Mouse (Mus musculus) heart, postnatal 0 days (tissue): Measurements from ENCODE around the gene Fut8. TPM values are rescaled to one million over a fixed set of nuclear protein-coding genes. Genes with fewer than 3 reads are reported as not detected.
A peak's percentile ranks its signal among the peaks of the same experiment; 100 is the strongest.

Source experiments
- ATAC-seq: fragments of 200-750 bp; cut with Nextera tagmentation; 2 replicates; pipeline ENCODE4 v1.8.0; 2017; ENCODE audit warnings: low read depth, moderate number of reproducible peaks, moderate library complexity; ENCODE audit not compliant: insufficient read depth
- DNase-seq: peaks from one replicate; pipeline ENCODE4 v3.0.0-alpha.2; 2016; ENCODE audit warnings: low spot score
- H3K27ac ChIP-seq: fragments of 300-500 bp; sonication (generic); 2 replicates; pipeline ENCODE4 v1.5.1; 2014; ENCODE audit warnings: low read depth, mild to moderate bottlenecking
- H3K27me3 ChIP-seq: fragments of 300-500 bp; sonication (generic); 2 replicates; pipeline ENCODE4 v1.6.1; 2014; ENCODE audit warnings: low read length, mixed read lengths; ENCODE audit not compliant: control insufficient read depth, insufficient read depth
- H3K36me3 ChIP-seq: fragments of 300-500 bp; sonication (generic); replicated peaks from 2 replicates; pipeline ENCODE4 v1.6.1; 2014; ENCODE audit warnings: low read length, mixed read lengths; ENCODE audit not compliant: control insufficient read depth, insufficient read depth
- H3K4me1 ChIP-seq: fragments of 300-500 bp; sonication (generic); 2 replicates; pipeline ENCODE4 v1.6.1; 2014; ENCODE audit warnings: antibody characterized with exemption; ENCODE audit not compliant: control insufficient read depth, insufficient read depth
- H3K4me2 ChIP-seq: fragments of 300-500 bp; sonication (generic); 2 replicates; pipeline ENCODE4 v1.6.1; 2014; ENCODE audit warnings: low read depth, mild to moderate bottlenecking, low read length, moderate library complexity
- H3K4me3 ChIP-seq: fragments of 300-500 bp; sonication (generic); 2 replicates; pipeline ENCODE4 v1.5.1; 2014; ENCODE audit warnings: low read depth, low read length
- H3K9ac ChIP-seq: fragments of 300-500 bp; sonication (generic); replicated peaks from 2 replicates; pipeline ENCODE4 v1.6.1; 2014; ENCODE audit warnings: low read depth, low read length, mixed read lengths
- H3K9me3 ChIP-seq: fragments of 300-500 bp; sonication (generic); replicated peaks from 2 replicates; pipeline ENCODE4 v1.6.1; 2016; ENCODE audit warnings: low read length; ENCODE audit not compliant: control insufficient read depth
- CTCF ChIP-seq: IDR thresholded peaks from 2 replicates; pipeline ENCODE4 v1.5.1; 2016; ENCODE audit warnings: antibody characterized with exemption, control low read depth, low read depth
- EP300 ChIP-seq: IDR thresholded peaks from 2 replicates; pipeline ENCODE4 v1.6.1; 2016; ENCODE audit warnings: antibody characterized with exemption, low read depth
- WGBS: fragments of 180-500 bp; shearing (Covaris S2); extraction: QIAGEN DNeasy Blood & Tissue Kit; methylation state at CpG from one replicate; pipeline ENCODE4 v1.1.7; 2014; 5-methylcytosine and 5-hydroxymethylcytosine counted together
- polyA plus RNA-seq: library from polyadenylated mRNA; unstranded; fragments of >200 nt; fragmentation: Nextera tagmentation; extraction: Ambion mirVana; gene quantifications from 2 replicates; pipeline ENCODE4 v1.2.1, GENCODE M21; 2015
- total RNA-seq: library from RNA; depleted of rRNA; stranded (reverse); fragments of >200 nt; gene quantifications from 2 replicates; pipeline ENCODE4 v1.2.3, GENCODE M21; 2014; ENCODE audit warnings: low replicate concordance

The Fut8 gene
- total and polyA plus RNA-seq, 2 experiments from 2014 or later = 11.1 to 20.2 TPM

DNA sequence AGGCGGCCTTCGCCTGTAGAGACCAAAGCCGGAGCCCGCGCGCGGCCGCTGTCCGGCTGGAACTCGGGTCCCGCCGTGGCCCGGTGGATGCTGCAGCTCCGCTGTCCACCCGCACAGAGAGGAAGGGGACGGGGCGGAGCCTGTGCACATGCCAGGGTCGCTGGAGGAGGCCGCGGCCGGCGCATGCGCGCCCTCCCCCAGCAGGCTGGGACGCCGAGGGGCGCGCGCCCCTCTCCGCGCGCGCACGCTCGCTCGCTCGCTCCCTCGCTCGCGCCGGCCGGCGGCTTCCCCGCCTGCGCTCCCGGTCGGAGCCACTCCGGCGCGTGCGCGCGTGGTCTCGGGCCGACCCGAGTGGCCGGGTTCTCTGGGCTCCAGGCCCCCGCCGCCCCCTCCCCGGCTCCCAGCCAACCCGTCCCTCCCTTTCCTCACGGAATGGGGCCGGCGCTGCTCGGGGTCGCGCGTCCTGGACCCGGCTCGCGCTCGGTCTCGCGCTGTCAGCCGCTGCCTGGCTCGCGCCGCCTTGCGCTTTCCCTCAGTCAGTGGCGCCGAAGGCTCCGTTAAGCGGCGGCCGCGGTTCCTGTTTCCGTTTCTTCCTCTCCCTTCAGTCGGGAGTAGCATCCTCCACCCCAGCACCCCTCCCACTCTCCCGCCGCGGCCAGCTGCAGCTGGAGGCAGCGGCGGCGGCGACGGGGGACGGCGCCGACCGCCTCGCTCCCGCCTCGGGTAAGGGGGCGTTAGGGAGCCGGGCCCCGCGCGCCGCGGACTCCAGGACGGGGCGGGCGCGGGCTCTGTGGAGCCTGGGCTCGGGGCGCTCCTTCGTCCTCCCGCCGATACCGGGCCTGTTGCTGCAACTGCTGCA, 835 bp downstream of the Fut8 start:
- TF ChIP-seq CTCF (peak; percentile 16; the same call in 1 of the 2 replicates), EP300 (no peak)
- WGBS = under 1% methylated on average over 96 of the region's 120 CpGs

DNA sequence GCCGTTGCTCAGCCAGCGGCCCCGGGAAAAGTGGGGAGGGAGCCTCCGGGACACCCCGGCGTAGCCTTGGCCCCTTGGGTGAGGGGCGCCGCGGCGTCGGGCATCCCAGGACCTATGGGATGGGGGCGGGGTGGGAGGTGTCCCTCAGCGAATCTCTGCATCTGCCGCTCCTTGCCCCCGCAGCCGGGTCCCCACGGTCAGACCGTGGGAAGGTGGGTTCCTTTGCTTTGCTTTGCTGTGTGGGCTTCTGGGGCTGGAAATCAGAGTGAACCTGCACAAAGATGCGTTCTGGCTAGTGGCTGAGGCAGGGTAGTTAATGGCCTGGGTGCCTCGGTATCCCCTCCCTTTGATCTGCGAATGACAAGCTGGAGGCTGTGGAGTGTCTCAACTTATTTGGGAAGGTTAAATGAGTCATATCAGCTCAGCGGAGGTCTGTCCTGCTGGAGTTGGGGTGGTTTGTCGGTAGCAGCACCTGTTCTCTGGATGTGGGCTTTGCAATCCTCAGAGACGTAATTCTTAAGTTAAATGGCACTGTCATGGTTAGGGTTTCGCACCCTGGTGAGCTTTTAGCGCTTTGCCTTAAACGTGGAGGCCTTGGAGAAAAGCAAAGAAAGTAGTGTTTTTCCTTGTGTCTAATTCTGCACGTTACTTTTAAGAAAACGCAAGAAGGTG, 1.6 kb downstream of the Fut8 start:
- H3K4me2 ChIP-seq = peak overlapping the region; percentile 97
- DNase-seq (no peak), ATAC-seq (no peak)
- H3K9ac ChIP-seq = peak overlapping the region; percentile 85
- no peaks in the 10 kb centered on the region for H3K4me1 ChIP-seq
- peak overlapping the region; percentile 91 for H3K4me3 ChIP-seq
- H3K27ac ChIP-seq = peak overlapping the region; percentile 96
- TF ChIP-seq EP300 = no peak
- no peak for TF ChIP-seq CTCF
- 2% methylated on average over 28 of the region's 29 CpGs for WGBS
- H3K9me3 ChIP-seq = no peaks in the 10 kb centered on the region
- H3K36me3 ChIP-seq = no peaks in the 10 kb centered on the region
- no peaks in the 10 kb centered on the region for H3K27me3 ChIP-seq

More for the DNA sequence above, 835 bp downstream of the Fut8 start:
- ATAC-seq (peak; percentile 97), DNase-seq (peak; percentile 91)
- Histone ChIP-seq H3K4me2 (peak overlapping the region; percentile 97), H3K27me3 (no peaks in the 10 kb centered on the region), H3K9me3 (no peaks in the 10 kb centered on the region), H3K9ac (peak overlapping the region; percentile 85), H3K27ac (peak overlapping the region; percentile 96), H3K4me1 (no peaks in the 10 kb centered on the region), H3K36me3 (no peaks in the 10 kb centered on the region), H3K4me3 (peak overlapping the region; percentile 91)

DNA sequence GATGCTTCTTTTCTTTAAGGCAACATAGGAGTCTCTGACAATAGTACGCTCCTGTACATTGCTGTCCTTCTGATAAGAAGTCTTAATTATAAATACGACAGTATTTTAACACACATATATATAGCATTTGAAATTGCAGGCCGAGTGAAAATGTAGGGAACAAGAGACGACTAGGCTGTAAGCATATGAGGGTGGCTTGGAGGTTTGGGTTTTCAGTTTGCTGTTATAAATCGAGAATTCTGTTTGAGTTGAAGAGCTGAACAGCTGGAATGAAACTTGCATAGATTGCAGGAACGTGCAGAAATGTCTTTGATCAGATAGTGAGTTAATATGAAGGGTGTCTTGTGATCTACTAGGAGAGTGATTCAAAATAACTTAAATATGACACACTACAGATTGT, 2.4 kb downstream of the Fut8 start:
- Histone ChIP-seq H3K9ac (no peak overlapping the region), H3K9me3 (no peaks in the 10 kb centered on the region), H3K4me2 (peak overlapping the region; percentile 31; the same call in 1 of the 2 replicates), H3K27me3 (no peaks in the 10 kb centered on the region), H3K36me3 (no peaks in the 10 kb centered on the region), H3K4me3 (no peak overlapping the region), H3K27ac (no peak overlapping the region), H3K4me1 (no peaks in the 10 kb centered on the region)
- ATAC-seq = no peak
- no peak for DNase-seq
- TF ChIP-seq CTCF (no peak), EP300 (no peak)
- 52% methylated on average over 6 of the region's 6 CpGs for WGBS

DNA sequence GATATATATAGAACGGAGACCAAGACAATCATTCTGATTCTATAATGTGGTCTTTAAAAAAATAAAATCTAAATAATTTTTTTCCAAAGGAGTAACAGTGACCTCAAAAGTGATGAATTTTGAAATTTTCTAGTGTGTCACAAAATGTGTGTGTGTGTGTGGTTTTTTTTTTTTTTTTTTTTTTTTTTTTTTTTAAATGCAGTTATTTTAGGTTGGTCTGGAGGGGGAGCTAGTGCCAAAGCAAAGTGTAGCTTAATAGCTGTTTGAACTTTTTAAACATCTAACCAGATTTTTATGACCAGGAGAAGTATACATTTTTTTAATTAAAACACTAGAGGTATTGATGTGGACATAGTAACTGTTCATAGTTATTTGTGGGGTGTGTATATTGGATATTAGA, 2.9 kb downstream of the Fut8 start:
- 76% methylated on average over 1 of the region's 1 CpGs for WGBS
- H3K4me2 ChIP-seq = no peak overlapping the region
- ATAC-seq (no peak), DNase-seq (peak; percentile 61)
- no peaks in the 10 kb centered on the region for H3K27me3 ChIP-seq
- H3K36me3 ChIP-seq = no peaks in the 10 kb centered on the region
- H3K4me3 ChIP-seq = no peak overlapping the region
- no peak overlapping the region for H3K27ac ChIP-seq
- no peaks in the 10 kb centered on the region for H3K9me3 ChIP-seq
- no peak overlapping the region for H3K9ac ChIP-seq
- TF ChIP-seq EP300 = no peak
- TF ChIP-seq CTCF = peak; percentile 35
- no peaks in the 10 kb centered on the region for H3K4me1 ChIP-seq

DNA sequence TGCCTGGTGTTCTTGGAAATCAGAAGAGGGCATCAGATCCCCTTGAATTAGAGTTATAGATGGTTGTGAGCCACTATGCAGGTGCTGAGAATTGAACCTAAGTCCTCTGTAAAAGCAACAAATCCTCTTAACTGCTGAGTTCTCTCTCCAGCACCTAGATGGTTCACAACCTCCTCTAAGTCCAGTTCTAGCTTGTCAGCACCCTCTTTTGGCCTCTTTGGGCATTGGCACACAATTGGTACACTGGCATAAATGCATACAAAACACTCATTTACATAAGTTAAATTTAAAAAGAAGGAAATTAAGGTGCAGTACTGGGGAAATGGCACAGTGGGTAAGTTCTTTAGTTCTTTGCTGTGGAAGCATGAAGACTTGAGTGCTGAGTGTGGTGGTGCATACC, 24.7 kb downstream of the Fut8 start:
- Histone ChIP-seq H3K4me3 (no peak overlapping the region), H3K4me1 (no peaks in the 10 kb centered on the region), H3K9me3 (no peaks in the 10 kb centered on the region), H3K36me3 (no peaks in the 10 kb centered on the region), H3K9ac (no peak overlapping the region), H3K4me2 (no peak overlapping the region), H3K27me3 (no peaks in the 10 kb centered on the region), H3K27ac (no peak overlapping the region)
- TF ChIP-seq CTCF (peak; percentile 32), EP300 (no peak)
- DNase-seq (no peak), ATAC-seq (no peak)
